Mouse (Mus musculus) heart, embryonic 15.5 days (tissue): ENCODE data around the gene Kifc1. TPM values are rescaled to one million over a fixed set of nuclear protein-coding genes. Genes with fewer than 3 reads are reported as not detected.
"Not testable (repeated sequence)": the region's sequence is repeated elsewhere in the genome, so short reads cannot be mapped to it uniquely, and the experiment has no call there.

ENCODE experiments used
- ATAC-seq: fragments of 200-750 bp; cut with Nextera tagmentation; replicated peaks from 2 replicates; pipeline ENCODE4 v1.8.0; 2017; ENCODE audit warnings: low read depth, moderate TSS enrichment; ENCODE audit not compliant: insufficient number of reproducible peaks, insufficient read depth, low FRiP score
- H3K27ac ChIP-seq: fragments of 300-500 bp; sonication (generic); 2 replicates; pipeline ENCODE4 v1.5.1; 2015; ENCODE audit warnings: mild to moderate bottlenecking, inconsistent platforms
- H3K27me3 ChIP-seq: fragments of 300-500 bp; sonication (generic); 2 replicates; pipeline ENCODE4 v1.6.1; 2015; ENCODE audit warnings: inconsistent platforms
- H3K36me3 ChIP-seq: fragments of 300-500 bp; sonication (generic); 2 replicates; pipeline ENCODE4 v1.6.1; 2015; ENCODE audit warnings: mild to moderate bottlenecking, inconsistent platforms
- H3K4me1 ChIP-seq: fragments of 300-500 bp; sonication (generic); replicated peaks from 2 replicates; pipeline ENCODE4 v1.6.1; 2015; ENCODE audit warnings: inconsistent platforms
- H3K4me2 ChIP-seq: fragments of 300-500 bp; sonication (generic); 2 replicates; pipeline ENCODE4 v1.6.1; 2015; ENCODE audit warnings: inconsistent platforms, mild to moderate bottlenecking, moderate library complexity
- H3K4me3 ChIP-seq: fragments of 300-500 bp; sonication (generic); 2 replicates; pipeline ENCODE4 v1.5.1; 2015; ENCODE audit warnings: mild to moderate bottlenecking, inconsistent platforms
- H3K9ac ChIP-seq: fragments of 300-500 bp; sonication (generic); 2 replicates; pipeline ENCODE4 v1.6.1; 2015; ENCODE audit warnings: mild to moderate bottlenecking, inconsistent platforms
- H3K9me3 ChIP-seq: fragments of 300-500 bp; sonication (generic); replicated peaks from 2 replicates; pipeline ENCODE4 v1.6.1; 2016; ENCODE audit warnings: inconsistent platforms
- WGBS: fragments of 180-500 bp; shearing (Covaris S2); methylation state at CpG from one replicate; pipeline ENCODE4 v1.1.7; 2015; ENCODE audit warnings: mixed read lengths; 5-methylcytosine and 5-hydroxymethylcytosine counted together
- polyA plus RNA-seq: library from polyadenylated mRNA; unstranded; fragments of >200 nt; fragmentation: Nextera tagmentation; extraction: Ambion mirVana; gene quantifications from 2 replicates; pipeline ENCODE4 v1.2.1, GENCODE M21; 2015

The Kifc1 gene
- polyA plus RNA-seq, 1 experiment from 2014 or later: 5.3 TPM

DNA sequence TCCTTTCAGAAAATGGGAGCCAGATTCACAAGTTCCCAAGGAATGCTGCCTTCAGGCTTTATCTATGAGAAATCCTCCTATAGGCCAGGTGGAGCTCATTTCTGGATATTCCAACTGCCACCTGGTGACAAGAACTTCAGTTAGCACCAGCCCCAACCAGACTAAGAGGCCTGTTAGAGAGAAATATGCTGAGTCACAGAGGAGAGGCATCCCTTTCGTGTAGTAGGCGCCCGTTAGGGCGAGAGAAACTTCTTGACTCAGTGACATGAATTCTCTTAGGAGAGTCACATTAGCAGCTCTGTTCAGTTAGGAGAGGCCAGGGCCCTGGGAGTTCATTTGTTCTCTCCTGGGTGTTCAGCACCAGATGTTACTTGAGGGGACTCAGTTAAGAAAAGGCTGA is 9.2 kb upstream of the Kifc1 start:
- no peak for ATAC-seq
- Histone ChIP-seq H3K9ac (no peak overlapping the region), H3K36me3 (no peaks in the 10 kb centered on the region), H3K4me3 (no peak overlapping the region), H3K27ac (no peak overlapping the region), H3K4me1 (peaks cover 5% of the 10 kb centered on the region; the same call in 1 of the 2 replicates), H3K9me3 (no peaks in the 10 kb centered on the region), H3K27me3 (no peaks in the 10 kb centered on the region), H3K4me2 (no peak overlapping the region)
- 68% methylated on average over 4 of the region's 4 CpGs for WGBS

DNA sequence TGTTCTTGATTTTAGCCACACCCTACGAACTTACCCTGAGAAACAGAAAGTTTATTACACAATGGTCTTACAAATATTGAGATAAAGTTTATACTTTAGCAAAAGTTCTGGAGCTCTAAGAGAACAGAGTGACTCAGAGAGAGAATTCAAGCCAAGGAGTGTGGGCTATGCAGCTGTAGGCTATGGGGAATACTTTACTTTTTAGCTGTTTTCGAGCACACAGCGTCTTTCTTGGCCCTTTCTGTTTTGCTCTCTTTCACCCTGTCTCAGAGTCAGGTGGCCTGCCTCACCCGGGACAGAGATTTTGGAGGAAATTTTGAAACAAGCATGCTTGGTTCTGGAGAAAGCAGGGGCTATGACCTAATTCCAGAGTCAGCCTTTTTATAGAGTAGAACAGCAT is 7.7 kb upstream of the Kifc1 start:
- H3K4me2 ChIP-seq, ATAC-seq, H3K27ac ChIP-seq, H3K9me3 ChIP-seq, H3K9ac ChIP-seq, H3K4me3 ChIP-seq, H3K27me3 ChIP-seq, H3K36me3 ChIP-seq, H3K4me1 ChIP-seq: not testable (repeated sequence)
- 83% methylated on average over 4 of the region's 4 CpGs for WGBS

DNA sequence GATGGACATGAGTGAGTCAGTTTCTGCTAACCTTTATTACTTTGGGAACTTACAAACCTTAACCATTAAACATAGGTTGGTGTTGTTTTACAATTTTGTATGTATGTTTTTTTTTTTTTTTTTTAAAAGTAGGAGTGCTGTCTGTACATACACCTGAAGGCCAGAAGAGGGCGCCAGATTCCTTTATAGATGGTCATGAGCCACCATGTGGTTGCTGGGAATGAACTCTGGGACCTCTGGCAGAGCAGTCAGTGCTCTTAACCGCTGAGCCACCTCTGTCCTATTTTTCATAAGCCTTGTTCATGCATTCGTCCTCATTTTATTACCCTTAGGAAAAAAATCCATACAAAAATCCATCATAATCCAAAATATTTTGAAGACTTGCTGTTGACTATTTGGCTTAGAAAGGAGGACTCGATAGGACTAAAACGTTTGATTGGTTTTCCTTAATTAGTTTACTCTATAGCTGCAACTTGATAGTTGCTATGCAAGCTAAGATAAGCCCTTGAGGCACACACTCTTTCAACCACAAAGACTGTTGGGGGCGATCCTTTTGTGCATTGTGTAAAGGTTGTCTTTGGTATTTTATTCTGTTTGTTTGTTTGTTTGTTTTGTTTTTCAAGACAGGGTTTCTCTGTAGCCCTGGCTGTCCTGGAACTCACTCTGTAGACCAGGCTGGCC is 6.8 kb upstream of the Kifc1 start:
- Histone ChIP-seq H3K27me3 (no peaks in the 10 kb centered on the region), H3K9me3 (no peaks in the 10 kb centered on the region), H3K4me3 (no peak overlapping the region), H3K4me1 (peaks cover 5% of the 10 kb centered on the region; the same call in 1 of the 2 replicates), H3K9ac (no peak overlapping the region), H3K36me3 (no peaks in the 10 kb centered on the region), H3K27ac (no peak overlapping the region), H3K4me2 (no peak overlapping the region)
- WGBS: 45% methylated on average over 6 of the region's 6 CpGs
- ATAC-seq: no peak

DNA sequence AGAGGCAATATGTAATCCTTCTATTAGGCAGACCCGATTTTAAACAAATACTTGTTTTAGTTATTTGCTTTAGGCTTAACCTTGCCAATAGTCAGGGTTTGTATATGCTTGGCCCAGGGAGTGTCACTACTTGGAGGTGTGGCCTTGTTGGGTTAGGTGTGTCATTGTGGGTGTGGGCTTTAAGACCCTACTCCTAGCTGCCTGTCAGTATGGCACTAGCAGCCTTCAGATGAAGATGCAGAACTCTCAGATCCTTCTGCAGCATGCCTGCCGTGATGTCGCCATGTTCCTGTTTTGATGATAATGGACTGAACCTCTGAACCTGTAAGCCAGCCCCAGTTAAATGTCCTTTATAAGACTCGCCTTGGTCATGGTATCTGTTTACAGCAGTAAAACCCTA is 2.5 kb upstream of the Kifc1 start:
- H3K4me2 ChIP-seq, H3K27ac ChIP-seq, H3K27me3 ChIP-seq, H3K4me3 ChIP-seq, H3K36me3 ChIP-seq, H3K9ac ChIP-seq, ATAC-seq, H3K9me3 ChIP-seq: not testable (repeated sequence)
- 74% methylated on average over 4 of the region's 4 CpGs for WGBS
- peaks cover 12% of the 10 kb centered on the region for H3K4me1 ChIP-seq

DNA sequence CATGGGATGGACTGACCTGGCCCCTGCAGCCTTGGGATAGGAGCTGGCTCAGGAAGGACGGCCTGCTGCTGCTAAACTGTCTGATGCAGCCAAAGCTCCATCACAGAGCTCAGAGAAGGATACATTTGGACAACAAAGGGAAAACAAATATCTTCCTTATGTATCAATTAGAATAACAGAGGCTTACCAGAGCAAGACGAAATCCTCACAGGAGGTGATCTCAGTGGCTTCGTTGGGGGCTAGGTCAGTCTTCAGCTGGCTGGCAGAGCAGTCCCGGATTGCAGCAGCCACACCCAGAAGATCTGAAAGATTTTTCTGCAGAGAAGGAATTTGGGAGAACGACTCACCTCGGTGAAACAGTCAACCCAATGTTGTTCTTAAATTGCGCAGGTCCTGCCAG is 2.0 kb upstream of the Kifc1 start:
- Histone ChIP-seq H3K4me2 (no peak overlapping the region), H3K4me1 (peaks cover 16% of the 10 kb centered on the region), H3K4me3 (no peak overlapping the region), H3K27ac (no peak overlapping the region), H3K9ac (no peak overlapping the region), H3K27me3 (no peaks in the 10 kb centered on the region), H3K36me3 (no peaks in the 10 kb centered on the region), H3K9me3 (no peaks in the 10 kb centered on the region)
- ATAC-seq: no peak
- WGBS: 29% methylated on average over 7 of the region's 7 CpGs

DNA sequence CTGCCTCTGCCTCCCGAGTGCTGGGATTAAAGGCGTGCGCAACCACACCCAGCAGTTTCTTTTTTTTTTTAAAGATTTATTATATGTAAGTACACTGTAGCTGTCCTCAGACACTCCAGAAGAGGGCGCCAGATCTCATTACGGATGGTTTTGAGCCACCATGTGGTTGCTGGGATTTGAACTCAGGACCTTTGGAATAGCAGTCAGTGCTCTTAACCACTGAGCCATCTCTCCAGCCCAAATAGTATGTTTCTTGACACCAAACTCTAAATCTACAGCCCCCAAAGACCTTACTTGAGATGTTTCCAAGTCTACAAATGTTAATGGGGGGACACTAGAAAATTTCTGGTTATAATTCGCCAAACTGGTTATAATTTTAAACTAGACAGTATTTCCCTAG is 1.4 kb upstream of the Kifc1 start:
- peaks cover 16% of the 10 kb centered on the region for H3K4me1 ChIP-seq
- ATAC-seq, H3K27ac ChIP-seq, H3K9ac ChIP-seq, H3K27me3 ChIP-seq, H3K36me3 ChIP-seq, H3K4me3 ChIP-seq, H3K9me3 ChIP-seq, H3K4me2 ChIP-seq: not testable (repeated sequence)
- 65% methylated on average over 6 of the region's 6 CpGs for WGBS

DNA sequence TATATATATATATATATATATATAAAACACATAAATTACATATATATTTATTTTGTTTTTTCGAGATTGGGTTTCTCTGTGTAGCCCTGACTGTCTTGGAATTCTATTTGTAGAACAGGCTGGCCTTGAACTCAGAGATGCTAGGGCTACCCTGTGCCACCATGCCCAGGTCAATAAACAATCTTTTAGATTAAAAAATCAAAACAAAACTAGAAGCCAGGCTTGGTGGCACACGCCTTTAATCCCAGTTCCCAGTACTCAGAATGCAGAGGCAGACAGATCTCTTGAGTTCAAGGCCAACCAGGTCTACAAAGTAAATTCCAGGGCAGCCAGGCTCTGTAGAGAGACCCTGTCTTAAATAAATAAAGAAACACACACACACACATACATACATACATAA is 896 bp upstream of the Kifc1 start:
- peaks cover 16% of the 10 kb centered on the region for H3K4me1 ChIP-seq
- ATAC-seq: no peak
- H3K9ac ChIP-seq: no peak overlapping the region
- WGBS: 55% methylated on average over 2 of the region's 2 CpGs
- no peaks in the 10 kb centered on the region for H3K36me3 ChIP-seq
- H3K27me3 ChIP-seq: no peaks in the 10 kb centered on the region
- H3K4me2 ChIP-seq: no peak overlapping the region
- no peak overlapping the region for H3K4me3 ChIP-seq
- H3K27ac ChIP-seq: no peak overlapping the region
- H3K9me3 ChIP-seq: no peaks in the 10 kb centered on the region

DNA sequence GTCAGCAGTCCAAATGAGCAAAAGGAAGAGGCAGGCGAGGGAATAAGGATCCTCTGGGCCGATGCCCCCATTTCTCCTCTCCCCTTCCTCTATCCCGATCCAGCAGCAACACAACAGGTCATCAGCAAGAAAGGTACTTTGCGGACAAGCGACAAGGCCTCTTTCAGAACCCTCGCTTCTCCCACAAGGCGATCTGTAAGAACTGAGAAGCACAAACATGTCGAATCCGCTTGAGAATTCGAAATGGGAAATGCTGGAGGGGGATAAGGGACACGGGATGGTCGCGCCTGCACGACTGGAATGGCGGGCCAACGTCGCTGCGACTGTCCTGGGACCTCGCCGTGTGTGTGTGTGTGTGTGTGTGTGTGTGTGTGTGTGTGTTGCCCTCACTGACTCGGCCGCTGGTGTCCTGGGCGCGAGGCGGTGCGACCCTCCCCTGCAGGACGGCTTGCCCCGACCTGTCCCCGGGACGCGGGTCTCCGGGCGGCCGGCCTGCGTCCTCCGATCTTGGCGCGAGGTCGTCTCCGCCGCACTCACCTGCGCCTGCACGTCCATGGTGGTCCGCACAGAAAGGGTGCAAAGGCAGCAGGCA is 424 bp downstream of the Kifc1 start:
- H3K9ac ChIP-seq: peak overlapping the region; percentile 66
- H3K4me2 ChIP-seq: peak overlapping the region; percentile 72
- peaks cover 16% of the 10 kb centered on the region for H3K4me1 ChIP-seq
- not testable (repeated sequence) for H3K27me3 ChIP-seq, H3K36me3 ChIP-seq, H3K9me3 ChIP-seq, ATAC-seq
- H3K4me3 ChIP-seq: peak overlapping the region; percentile 72
- whole genome bisulfite sequencing: 0% methylated on average over 38 of the region's 44 CpGs
- H3K27ac ChIP-seq: peak overlapping the region; percentile 58

DNA sequence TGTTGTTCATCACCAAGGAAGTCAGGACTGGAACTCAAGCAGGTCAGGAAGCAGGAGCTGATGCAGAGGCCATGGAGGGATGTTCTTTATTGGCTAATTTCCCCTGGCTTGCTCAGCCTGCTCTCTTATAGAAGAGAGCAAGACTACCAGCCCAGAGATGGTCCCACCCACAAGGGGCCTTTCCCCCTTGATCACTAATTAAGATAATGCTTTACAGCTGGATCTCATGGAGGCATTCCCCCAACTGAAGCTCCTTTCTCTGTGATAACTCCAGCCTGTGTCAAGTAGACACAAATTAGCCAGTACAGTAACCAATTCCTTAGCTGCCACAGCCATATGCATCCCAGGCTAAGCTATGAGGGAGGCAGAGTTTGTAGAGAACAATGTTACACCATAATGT is 2.2 kb downstream of the Kifc1 start:
- not testable (repeated sequence) for H3K36me3 ChIP-seq, ATAC-seq, H3K27me3 ChIP-seq, H3K27ac ChIP-seq, H3K9me3 ChIP-seq, H3K4me3 ChIP-seq, H3K9ac ChIP-seq
- H3K4me1 ChIP-seq: peaks cover 16% of the 10 kb centered on the region
- H3K4me2 ChIP-seq: peak overlapping the region; percentile 72; the same call in 1 of the 2 replicates

DNA sequence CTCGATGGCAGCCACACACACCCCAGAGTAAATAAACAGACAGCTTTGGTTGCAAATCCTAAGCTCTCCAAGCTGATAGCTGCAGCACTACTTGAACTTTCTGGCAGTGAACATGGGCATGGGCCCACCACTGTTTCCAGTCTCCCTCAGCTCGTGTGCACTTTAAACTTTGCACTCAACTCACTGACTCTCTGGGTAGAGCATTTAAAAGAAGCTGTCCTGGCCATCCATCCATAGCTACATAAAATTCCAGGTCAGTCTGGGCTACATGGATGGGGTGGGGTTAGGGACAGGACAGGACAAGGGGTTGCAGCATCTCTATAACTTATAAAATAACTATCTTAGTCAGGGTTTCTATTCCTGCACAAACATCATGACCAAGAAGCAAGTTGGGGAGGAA is 2.7 kb downstream of the Kifc1 start:
- not testable (repeated sequence) for ATAC-seq, H3K4me2 ChIP-seq, H3K27me3 ChIP-seq, H3K4me3 ChIP-seq, H3K9me3 ChIP-seq, H3K36me3 ChIP-seq, H3K9ac ChIP-seq, H3K27ac ChIP-seq
- WGBS: 33% methylated on average over 2 of the region's 2 CpGs
- H3K4me1 ChIP-seq: peaks cover 16% of the 10 kb centered on the region

DNA sequence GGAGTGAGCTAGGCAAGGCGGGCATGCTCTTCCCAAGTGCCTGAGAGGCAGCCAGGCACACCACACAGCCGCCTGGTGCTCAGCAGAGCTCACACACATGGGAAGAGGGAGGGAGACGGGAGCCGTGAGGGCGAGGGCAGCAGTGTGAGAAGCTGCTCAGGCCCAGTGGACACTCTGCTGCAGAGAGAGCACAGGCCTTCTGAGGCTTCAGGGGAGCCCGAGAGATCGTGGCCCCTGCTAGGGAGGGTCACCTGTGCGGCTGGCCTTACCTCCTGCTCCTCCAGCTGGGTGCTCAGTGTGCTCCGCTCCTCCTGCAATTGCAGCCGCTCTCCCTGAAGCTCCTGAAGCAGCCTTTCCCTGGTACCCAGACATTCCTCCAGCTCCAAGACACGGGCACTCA is 6.1 kb downstream of the Kifc1 start:
- 92% methylated on average over 10 of the region's 11 CpGs for WGBS

DNA sequence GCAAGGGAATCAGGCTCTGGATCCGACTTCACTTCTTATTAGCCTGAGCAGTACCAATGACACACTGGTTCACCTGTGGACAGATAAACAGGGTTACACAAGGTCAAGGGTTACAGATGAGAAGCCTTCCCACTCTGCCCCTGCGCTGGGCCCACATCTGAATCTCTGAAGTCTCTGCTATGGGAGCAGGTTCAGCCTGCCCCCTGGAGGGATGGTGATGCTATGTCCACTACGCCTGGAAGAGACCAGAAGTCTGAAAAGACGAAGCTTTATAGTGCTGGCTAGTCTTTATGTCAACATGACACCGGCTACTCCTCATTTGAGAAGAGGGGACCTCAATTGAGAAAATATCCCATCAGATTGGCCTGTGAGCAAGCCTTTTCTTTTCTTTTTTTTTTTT is 14.7 kb downstream of the Kifc1 start:
- H3K4me3 ChIP-seq, H3K9me3 ChIP-seq, H3K27ac ChIP-seq, H3K27me3 ChIP-seq, H3K4me1 ChIP-seq, H3K4me2 ChIP-seq, H3K9ac ChIP-seq, ATAC-seq: not testable (repeated sequence)
- H3K36me3 ChIP-seq: peaks cover 23% of the 10 kb centered on the region; the same call in 1 of the 2 replicates
- 78% methylated on average over 5 of the region's 5 CpGs for WGBS

More for the DNA sequence above, 6.1 kb downstream of the Kifc1 start:
- ATAC-seq, H3K4me3 ChIP-seq, H3K27ac ChIP-seq, H3K9ac ChIP-seq, H3K4me2 ChIP-seq, H3K27me3 ChIP-seq, H3K9me3 ChIP-seq: not testable (repeated sequence)
- H3K4me1 ChIP-seq: peaks cover 15% of the 10 kb centered on the region
- H3K36me3 ChIP-seq: peaks cover 23% of the 10 kb centered on the region; the same call in 1 of the 2 replicates
